Mouse (Mus musculus) embryo, embryonic 10.5 days (tissue): ENCODE measurements around the gene Sugp1.
A peak's percentile ranks its signal among the peaks of the same experiment; 100 is the strongest.

Experiments
- DNase-seq: peaks from one replicate; pipeline ENCODE4 v3.0.0-alpha.2; 2015; ENCODE audit warnings: low spot score

Gene Sugp1

DNA sequence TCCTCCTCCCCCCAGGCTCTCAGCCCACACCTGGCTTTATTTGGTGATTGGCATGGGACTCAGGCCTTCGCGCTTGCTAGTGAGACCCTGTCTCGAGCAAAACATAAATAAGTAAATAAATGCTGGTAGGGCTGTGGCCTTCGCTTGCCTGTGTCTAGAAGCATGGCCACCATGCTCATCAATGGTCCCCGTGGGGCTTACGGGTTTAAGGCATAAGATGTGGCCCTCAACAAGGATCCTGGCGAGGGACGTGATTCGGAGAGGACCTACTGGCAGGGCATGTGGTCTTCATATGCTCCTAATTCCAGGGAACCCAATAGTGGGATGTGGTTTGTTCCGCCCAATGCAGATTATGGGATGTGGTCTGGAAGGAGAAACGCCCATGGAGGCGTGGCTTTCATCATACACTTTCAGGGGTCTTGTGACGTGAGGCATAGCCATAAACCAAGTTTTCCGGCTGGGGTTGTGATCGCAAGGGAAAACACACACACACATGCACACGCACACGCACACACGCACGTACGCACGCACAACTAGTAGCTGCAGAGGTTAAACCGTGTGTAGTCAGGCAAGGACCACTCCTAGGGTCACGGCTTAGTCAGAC is 68.7 kb downstream of the Sugp1 start:
- DNase-seq, result no peak

DNA sequence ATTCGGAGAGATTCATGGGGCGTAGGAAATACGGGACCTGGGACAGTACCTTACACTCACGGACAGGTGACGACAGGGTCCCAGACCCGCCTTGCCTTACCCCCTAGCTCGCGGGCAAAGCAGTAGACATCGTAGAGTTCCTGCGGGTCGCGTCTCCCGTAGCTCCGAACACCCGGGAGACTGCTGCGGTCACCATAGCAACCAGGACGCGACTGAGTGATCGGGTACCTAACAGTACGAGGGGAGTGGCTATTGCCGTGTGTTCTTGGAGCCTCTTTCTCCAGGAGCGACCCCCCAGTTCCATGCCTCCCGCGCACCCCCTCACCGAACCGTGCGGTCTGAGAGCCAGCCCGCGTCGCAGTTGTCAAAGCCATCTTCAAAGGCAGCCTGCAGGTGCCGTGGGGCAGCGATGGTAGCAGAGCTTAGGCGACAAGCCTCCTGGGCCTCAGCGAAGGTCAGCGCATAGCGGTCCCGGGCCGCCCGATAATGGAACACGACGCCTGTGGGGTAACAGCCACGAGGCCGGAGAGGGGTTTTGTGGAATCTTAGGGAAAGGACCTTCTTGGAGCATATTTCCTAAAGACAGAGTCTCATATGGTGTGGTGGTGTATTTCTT is 69.9 kb downstream of the Sugp1 start:
- peak; percentile 39 for DNase-seq

DNA sequence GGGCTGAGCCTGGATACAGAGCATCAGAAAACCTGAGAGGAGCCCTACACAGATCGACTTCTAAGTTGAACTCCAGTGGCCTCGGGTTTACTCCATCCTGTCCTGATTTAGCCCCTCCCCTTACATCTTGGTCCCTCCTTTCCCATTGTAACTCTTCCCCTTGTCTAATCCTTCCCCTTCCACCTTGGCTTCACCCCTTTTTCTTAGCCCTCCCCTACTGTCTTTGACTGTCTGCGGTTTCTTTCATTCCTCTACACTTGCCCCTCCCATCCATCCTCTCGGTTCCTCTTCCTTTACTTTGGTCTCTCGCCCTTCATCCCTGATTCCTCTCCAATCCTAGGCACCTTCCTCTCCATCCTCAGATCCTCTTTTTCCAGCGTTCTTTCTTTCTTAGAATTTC is 71.9 kb downstream of the Sugp1 start:
- DNase-seq, result no peak

DNA sequence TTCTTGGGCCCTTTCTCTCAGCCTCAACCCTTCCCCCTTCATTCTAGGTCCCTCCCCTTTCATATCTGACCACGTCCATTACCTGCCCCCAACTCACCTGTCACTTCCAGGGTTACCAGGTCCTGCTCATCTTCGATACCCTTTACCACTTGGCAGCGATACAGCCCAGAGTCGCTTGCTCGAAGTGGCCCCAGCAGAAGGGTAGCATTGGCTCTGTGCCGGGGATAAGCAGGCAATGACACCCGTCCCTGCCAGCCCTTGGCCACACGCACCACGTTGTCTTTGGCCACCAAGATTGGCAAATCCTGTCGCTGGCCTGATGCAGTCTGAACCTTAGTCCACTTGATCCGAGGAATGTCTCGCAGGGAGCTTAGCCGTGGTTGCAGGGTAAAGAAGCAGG is 72.3 kb downstream of the Sugp1 start:
- no peak for DNase-seq

DNA sequence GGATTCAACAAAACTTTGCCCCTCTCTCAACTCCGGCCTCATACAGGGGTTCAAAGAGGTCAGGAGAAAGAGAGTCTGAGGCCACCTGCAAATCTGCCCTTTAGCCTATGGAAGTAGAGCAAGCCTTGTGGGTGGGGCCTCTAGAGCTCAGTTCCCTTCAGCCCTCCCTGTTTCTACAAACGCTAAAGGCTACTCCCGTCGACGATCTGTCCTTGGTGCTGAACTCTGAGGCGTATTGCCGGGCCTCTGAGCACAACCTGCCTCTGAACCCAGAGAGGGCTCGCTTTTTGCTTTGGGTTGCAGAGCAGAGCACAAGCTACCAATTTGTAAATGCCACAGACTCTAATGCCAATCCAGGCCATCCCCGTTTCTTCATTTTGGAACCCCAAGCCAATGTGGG is 75.0 kb downstream of the Sugp1 start:
- DNase-seq, result peak; percentile 78

DNA sequence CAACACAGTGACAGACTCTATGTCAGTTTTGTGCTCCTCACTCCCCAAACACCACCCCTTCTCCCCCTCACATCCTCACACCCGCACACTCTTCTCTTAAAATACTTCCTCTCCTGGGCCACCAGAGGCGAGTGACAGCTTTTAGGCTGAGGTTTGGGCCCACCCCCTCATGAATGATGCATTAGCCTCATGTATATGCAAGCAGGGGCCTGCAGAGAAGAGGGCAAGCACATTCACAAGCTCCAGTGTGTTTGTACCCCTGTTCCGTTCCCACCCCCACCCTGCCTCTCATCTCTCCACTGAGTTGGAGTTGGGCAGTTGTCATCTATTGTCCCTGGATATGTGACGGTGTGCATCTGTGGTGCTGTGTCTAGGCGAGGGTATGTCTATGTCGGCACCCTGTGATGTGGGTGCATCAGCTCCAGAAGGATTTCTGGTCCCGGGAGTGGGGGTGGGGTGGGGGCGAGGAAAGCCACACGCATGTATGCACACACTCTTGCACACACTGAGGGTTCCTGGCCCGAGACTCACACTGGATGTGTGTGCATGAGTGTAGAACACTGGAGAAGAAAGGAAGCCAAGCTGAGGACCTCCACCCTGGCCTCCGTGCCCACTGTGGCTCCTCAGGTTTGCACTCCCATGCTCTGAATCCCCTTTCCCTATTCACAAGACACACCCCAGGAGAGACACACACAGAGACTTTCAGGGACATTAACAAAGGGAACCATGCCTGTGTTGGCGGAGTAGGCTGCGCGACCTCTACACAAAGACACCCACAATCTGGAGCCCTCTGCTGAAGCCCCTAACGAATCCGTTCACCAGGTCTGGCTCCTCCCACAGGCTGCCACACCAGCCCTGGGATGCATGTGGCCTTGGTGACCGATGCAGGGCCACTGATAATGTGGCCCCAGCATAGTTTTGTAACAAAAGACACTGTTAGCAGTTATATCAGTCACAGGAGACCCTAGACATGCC is 76.4 kb downstream of the Sugp1 start:
- peak; percentile 71 for DNase-seq

DNA sequence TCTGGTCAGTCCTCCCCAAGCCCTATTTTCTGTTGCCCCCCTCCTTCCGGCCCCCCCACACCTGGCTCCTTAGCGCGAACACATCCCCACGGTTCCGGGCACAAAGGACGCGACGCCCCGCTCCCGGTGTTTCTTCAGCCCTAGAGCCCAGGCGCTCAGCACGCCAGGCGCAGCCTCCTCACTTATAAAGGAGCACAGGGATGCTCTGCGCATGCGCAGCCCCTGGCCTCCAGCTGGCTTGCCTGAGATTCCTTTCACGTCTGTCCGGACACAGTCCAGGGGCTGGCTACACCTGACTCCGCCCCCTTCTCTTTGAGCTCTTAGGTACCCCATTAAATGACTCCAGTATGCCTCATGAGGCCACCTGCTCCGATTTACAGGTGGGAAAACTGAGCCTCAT is 78.1 kb downstream of the Sugp1 start, which contains the start of gene Ncan:
Gene Ncan, minus strand, starts transcription at position 207 of the 400 bp plus-strand sequence.
- peak; percentile 89 for DNase-seq
